Mouse (Mus musculus) liver, embryonic 13.5 days (tissue): Measurements from ENCODE around the gene P4ha2. TPM values are rescaled to one million over a fixed set of nuclear protein-coding genes. Genes with fewer than 3 reads are reported as not detected.
A peak's percentile ranks its signal among the peaks of the same experiment; 100 is the strongest.

Source experiments
- ATAC-seq: fragments of 200-750 bp; cut with Nextera tagmentation; 2 replicates; pipeline ENCODE4 v1.8.0; 2017; ENCODE audit warnings: low read depth, mild to moderate bottlenecking, moderate number of reproducible peaks, moderate library complexity
- DNase-seq: peaks from one replicate; pipeline ENCODE4 v3.0.0; 2022
- H3K27ac ChIP-seq: fragments of 300-500 bp; sonication (generic); 2 replicates; pipeline ENCODE4 v1.5.1; 2015; ENCODE audit warnings: moderate library complexity, mild to moderate bottlenecking, inconsistent platforms
- H3K27me3 ChIP-seq: fragments of 300-500 bp; sonication (generic); 2 replicates; pipeline ENCODE4 v1.6.1; 2015; ENCODE audit warnings: mild to moderate bottlenecking, inconsistent platforms
- H3K36me3 ChIP-seq: fragments of 300-500 bp; sonication (generic); 2 replicates; pipeline ENCODE4 v1.6.1; 2015; ENCODE audit warnings: mild to moderate bottlenecking, inconsistent platforms
- H3K4me1 ChIP-seq: fragments of 300-500 bp; sonication (generic); replicated peaks from 2 replicates; pipeline ENCODE4 v1.6.1; 2015; ENCODE audit warnings: inconsistent platforms
- H3K4me2 ChIP-seq: fragments of 300-500 bp; sonication (generic); 2 replicates; pipeline ENCODE4 v1.6.1; 2015; ENCODE audit warnings: inconsistent platforms, mild to moderate bottlenecking, moderate library complexity
- H3K4me3 ChIP-seq: fragments of 300-500 bp; sonication (generic); replicated peaks from 2 replicates; pipeline ENCODE4 v1.5.1; 2015; ENCODE audit warnings: mild to moderate bottlenecking, inconsistent platforms
- H3K9ac ChIP-seq: fragments of 300-500 bp; sonication (generic); 2 replicates; pipeline ENCODE4 v1.6.1; 2015; ENCODE audit warnings: mild to moderate bottlenecking, inconsistent platforms
- H3K9me3 ChIP-seq: fragments of 300-500 bp; sonication (generic); replicated peaks from 2 replicates; pipeline ENCODE4 v1.6.1; 2016; ENCODE audit warnings: inconsistent platforms
- WGBS: fragments of 180-500 bp; shearing (Covaris S2); methylation state at CpG from one replicate; pipeline ENCODE4 v1.1.7; 2015; ENCODE audit not compliant: insufficient replicate concordance; 5-methylcytosine and 5-hydroxymethylcytosine counted together
- polyA plus RNA-seq: library from polyadenylated mRNA; unstranded; fragments of >200 nt; fragmentation: Nextera tagmentation; extraction: Ambion mirVana; gene quantifications from 2 replicates; pipeline ENCODE4 v1.2.1, GENCODE M21; 2015

P4ha2 gene
- polyA plus RNA-seq, result 4.1 and 4.4 TPM in 2 replicates

DNA sequence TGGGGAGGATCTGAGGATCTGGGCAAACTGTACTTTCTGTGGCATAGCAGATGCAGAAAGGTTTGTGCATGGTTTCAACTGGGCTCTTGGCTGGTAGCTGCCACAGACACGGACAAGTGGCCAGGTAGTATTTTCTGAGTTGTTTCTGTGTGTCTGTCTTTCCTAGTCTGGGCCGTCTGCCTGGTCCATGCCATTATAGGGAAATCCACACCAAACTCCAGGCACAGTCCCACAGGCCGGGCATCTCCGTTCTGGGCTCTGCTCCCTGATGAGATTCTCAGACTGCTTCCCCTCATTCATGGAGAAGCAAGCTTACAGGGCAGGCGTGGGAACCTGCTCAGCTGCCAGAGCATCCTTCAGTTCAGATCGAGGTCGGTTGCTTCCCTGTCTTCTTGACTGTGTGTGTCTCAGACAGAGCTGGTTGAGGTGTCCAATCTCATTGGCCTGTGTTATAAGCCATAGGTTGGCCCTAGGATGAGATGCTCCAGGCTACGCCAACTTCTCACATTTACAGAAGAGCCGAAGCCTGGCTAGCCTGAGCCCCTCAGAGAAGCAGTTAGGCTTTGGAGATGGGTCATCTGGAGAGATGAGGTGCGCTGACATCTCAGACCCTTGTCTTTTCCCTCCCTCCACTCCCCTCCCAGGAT is at the start of gene P4ha2:
TSS of gene P4ha2 (plus strand) at position 51 of the 647 bp plus-strand sequence.
- H3K9ac ChIP-seq, result peak within 1 kb of the TSS; percentile 51
- peak within 1 kb of the TSS; percentile 78 for H3K4me2 ChIP-seq
- ATAC-seq (no peak), DNase-seq (no peak)
- H3K9me3 ChIP-seq, result no peaks in the 10 kb centered on the region
- 47% methylated on average over 10 of the region's 10 CpGs for WGBS
- H3K27me3 ChIP-seq, result peaks cover 48% of the 10 kb centered on the region
- peaks cover 19% of the 10 kb centered on the region for H3K4me1 ChIP-seq
- H3K27ac ChIP-seq, result no peak within 1 kb of the TSS
- no peaks in the 10 kb centered on the region for H3K36me3 ChIP-seq
- H3K4me3 ChIP-seq, result peak within 1 kb of the TSS; percentile 62

DNA sequence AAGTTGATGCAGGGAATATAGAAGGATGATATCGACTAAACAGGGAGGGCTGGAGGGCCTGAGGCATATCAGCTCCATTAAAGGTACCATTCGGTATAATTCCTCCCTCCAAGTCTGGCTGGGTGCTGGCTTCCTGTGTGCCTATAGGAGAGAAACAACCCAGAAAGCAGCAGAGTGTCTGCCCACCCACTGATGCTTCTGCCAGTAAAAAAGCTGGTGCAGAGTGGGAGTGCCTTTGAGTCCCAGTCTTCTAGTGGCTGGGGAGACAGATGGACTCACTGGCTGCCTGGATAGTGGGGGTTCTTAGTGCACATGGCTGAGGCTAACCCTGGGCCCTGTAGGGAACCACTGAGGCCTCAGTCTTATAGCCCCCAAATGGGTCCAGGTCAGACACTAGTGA is 49.7 kb upstream of the P4ha2 start:
- no peak overlapping the region for H3K4me3 ChIP-seq
- DNase-seq, result no peak
- no peaks in the 10 kb centered on the region for H3K36me3 ChIP-seq
- no peak for ATAC-seq
- H3K27ac ChIP-seq, result no peak overlapping the region
- H3K4me1 ChIP-seq, result peaks cover 15% of the 10 kb centered on the region
- H3K9me3 ChIP-seq, result no peaks in the 10 kb centered on the region
- H3K9ac ChIP-seq, result no peak overlapping the region
- peaks cover 1% of the 10 kb centered on the region; the same call in 1 of the 2 replicates for H3K27me3 ChIP-seq
- 62% methylated on average over 2 of the region's 2 CpGs for WGBS
- H3K4me2 ChIP-seq, result no peak overlapping the region

DNA sequence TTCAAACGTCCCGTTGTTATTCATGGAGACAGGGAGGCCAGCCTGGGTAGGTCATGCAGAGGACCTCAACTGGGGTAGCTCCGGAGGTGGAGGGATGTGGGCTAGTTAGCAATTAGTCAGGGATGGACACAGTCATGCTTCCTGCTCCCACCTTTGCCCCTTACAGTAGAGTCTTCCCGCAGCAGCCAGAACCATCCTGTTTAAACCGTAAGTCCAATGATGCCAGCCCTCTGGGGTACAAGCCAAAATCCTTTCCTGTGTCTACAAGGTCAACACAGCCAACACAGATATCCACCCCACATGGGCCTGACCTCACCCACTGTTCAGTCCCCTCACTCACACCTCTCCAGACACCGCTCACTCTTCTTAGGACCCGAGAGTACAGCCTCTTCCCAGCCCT is 48.7 kb upstream of the P4ha2 start:
- Histone ChIP-seq H3K36me3 (no peaks in the 10 kb centered on the region), H3K27ac (no peak overlapping the region), H3K9me3 (no peaks in the 10 kb centered on the region), H3K4me1 (peaks cover 17% of the 10 kb centered on the region), H3K9ac (no peak overlapping the region), H3K4me3 (no peak overlapping the region), H3K4me2 (no peak overlapping the region), H3K27me3 (no peaks in the 10 kb centered on the region)
- ATAC-seq, result no peak
- WGBS, result 75% methylated on average over 7 of the region's 7 CpGs
- DNase-seq, result no peak

DNA sequence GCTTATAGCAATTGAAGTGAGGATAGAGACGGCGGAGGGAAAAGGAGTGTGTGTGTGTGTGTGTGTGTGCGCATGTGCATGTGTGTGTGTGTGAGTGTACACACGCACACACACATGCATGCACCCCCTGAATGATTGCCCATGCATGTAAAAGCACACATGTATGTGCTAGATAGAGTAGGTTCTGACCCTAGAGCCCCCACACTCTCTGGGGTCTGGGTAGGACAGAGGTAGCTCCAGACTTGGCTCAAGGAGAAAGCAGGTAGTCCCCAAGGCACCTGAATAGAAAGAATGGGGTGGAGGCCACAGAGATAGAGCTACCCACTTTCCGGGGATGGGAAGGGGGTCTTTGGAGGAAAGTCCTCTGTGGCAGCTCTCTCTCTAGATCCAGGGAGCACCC is 47.8 kb upstream of the P4ha2 start:
- no peaks in the 10 kb centered on the region for H3K27me3 ChIP-seq
- no peaks in the 10 kb centered on the region for H3K36me3 ChIP-seq
- DNase-seq (no peak), ATAC-seq (no peak)
- peaks cover 22% of the 10 kb centered on the region for H3K4me1 ChIP-seq
- 84% methylated on average over 5 of the region's 5 CpGs for WGBS
- H3K9ac ChIP-seq, result no peak overlapping the region
- H3K27ac ChIP-seq, result no peak overlapping the region
- no peak overlapping the region for H3K4me3 ChIP-seq
- H3K4me2 ChIP-seq, result no peak overlapping the region
- H3K9me3 ChIP-seq, result no peaks in the 10 kb centered on the region

DNA sequence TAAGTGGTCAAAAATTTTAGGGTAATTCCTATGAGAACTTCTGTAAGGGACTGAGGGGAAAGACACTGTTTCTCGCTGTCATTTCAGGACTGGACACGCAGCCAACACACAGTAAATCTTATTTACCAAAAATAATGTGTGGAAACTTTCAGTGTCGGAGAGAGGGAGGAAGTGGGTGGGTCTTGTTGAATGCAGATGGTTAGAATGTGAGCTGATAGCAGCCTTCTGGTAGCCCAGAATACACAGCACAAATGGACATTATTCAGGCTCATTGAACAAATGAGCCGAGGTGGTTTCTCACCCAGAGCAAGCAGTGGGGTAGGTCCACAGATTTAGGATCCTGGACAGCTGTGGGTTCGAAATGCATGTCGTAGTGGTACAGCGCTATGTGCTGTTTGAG is 46.8 kb upstream of the P4ha2 start:
- DNase-seq, result no peak
- Histone ChIP-seq H3K27ac (no peak overlapping the region), H3K9me3 (no peaks in the 10 kb centered on the region), H3K4me1 (peaks cover 22% of the 10 kb centered on the region), H3K9ac (no peak overlapping the region), H3K4me3 (no peak overlapping the region), H3K27me3 (no peaks in the 10 kb centered on the region), H3K4me2 (no peak overlapping the region), H3K36me3 (no peaks in the 10 kb centered on the region)
- ATAC-seq, result no peak
- WGBS, result 47% methylated on average over 7 of the region's 7 CpGs

GRCm38 (mm10) chr11:54054257-54054656 is 45.6 kb upstream of the P4ha2 start:
- H3K4me2 ChIP-seq, result no peak overlapping the region
- no peak for ATAC-seq
- H3K4me1 ChIP-seq, result peaks cover 22% of the 10 kb centered on the region
- no peak overlapping the region for H3K27ac ChIP-seq
- no peaks in the 10 kb centered on the region for H3K27me3 ChIP-seq
- H3K36me3 ChIP-seq, result no peaks in the 10 kb centered on the region
- no peak overlapping the region for H3K4me3 ChIP-seq
- DNase-seq, result peak; percentile 45
- H3K9me3 ChIP-seq, result no peaks in the 10 kb centered on the region
- 17% methylated on average over 6 of the region's 6 CpGs for WGBS
- H3K9ac ChIP-seq, result no peak overlapping the region

DNA sequence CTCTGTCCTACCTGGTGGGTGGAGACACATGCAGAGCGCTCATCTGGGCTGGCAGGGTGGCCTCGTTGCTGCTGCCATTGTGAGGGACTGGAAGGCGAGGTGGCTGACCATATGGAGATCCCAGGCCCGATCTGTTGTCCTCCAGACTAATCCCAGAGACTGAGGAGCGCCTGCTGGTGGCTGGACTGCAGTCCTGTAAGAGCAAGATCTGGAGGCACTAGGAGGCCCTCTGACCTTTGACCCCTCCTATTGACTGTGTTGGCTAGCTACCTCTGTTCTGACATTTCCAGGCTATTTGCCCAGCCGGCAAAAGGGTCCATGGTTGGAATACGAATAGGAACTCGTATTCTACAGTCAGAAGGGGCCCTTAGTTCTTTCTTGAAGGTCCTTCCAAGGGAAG is 43.8 kb upstream of the P4ha2 start:
- DNase-seq (no peak), ATAC-seq (no peak)
- WGBS, result 52% methylated on average over 8 of the region's 8 CpGs

GRCm38 (mm10) chr11:54057428-54057827 is 42.5 kb upstream of the P4ha2 start:
- Histone ChIP-seq H3K4me1 (peaks cover 22% of the 10 kb centered on the region), H3K4me3 (no peak overlapping the region), H3K4me2 (no peak overlapping the region), H3K36me3 (no peaks in the 10 kb centered on the region), H3K9ac (no peak overlapping the region), H3K27me3 (peaks cover 4% of the 10 kb centered on the region; the same call in 1 of the 2 replicates), H3K27ac (no peak overlapping the region), H3K9me3 (no peaks in the 10 kb centered on the region)
- ATAC-seq (no peak), DNase-seq (no peak)
- WGBS, result 40% methylated on average over 2 of the region's 2 CpGs

More for the DNA sequence above, 43.8 kb upstream of the P4ha2 start:
- Histone ChIP-seq H3K27ac (no peak overlapping the region), H3K27me3 (no peaks in the 10 kb centered on the region; the same call in 1 of the 2 replicates), H3K4me2 (no peak overlapping the region), H3K9me3 (no peaks in the 10 kb centered on the region), H3K9ac (no peak overlapping the region), H3K4me1 (peaks cover 22% of the 10 kb centered on the region), H3K36me3 (no peaks in the 10 kb centered on the region), H3K4me3 (no peak overlapping the region)

- no peak for ATAC-seq
- no peak overlapping the region for H3K9ac ChIP-seq
- H3K27ac ChIP-seq, result no peak overlapping the region
- no peak for DNase-seq
- no peak overlapping the region for H3K4me2 ChIP-seq
- 61% methylated on average over 10 of the region's 10 CpGs for WGBS
- no peaks in the 10 kb centered on the region for H3K9me3 ChIP-seq
- peaks cover 4% of the 10 kb centered on the region; the same call in 1 of the 2 replicates for H3K27me3 ChIP-seq
- H3K4me1 ChIP-seq, result peaks cover 17% of the 10 kb centered on the region
- no peak overlapping the region for H3K4me3 ChIP-seq
- H3K36me3 ChIP-seq, result no peaks in the 10 kb centered on the region
Observed at GRCm38 (mm10) chr11:54058056-54058617, 41.8 kb upstream of the P4ha2 start.

- no peak overlapping the region for H3K9ac ChIP-seq
- H3K36me3 ChIP-seq, result no peaks in the 10 kb centered on the region
- ATAC-seq (no peak), DNase-seq (no peak)
- H3K27ac ChIP-seq, result no peak overlapping the region
- no peaks in the 10 kb centered on the region for H3K9me3 ChIP-seq
- H3K4me2 ChIP-seq, result no peak overlapping the region
- WGBS, result 54% methylated on average over 6 of the region's 6 CpGs
- no peak overlapping the region for H3K4me3 ChIP-seq
- H3K4me1 ChIP-seq, result peaks cover 12% of the 10 kb centered on the region
- peaks cover 4% of the 10 kb centered on the region; the same call in 1 of the 2 replicates for H3K27me3 ChIP-seq
Observed at GRCm38 (mm10) chr11:54058643-54059042, 41.3 kb upstream of the P4ha2 start.

GRCm38 (mm10) chr11:54059526-54059925 is 40.4 kb upstream of the P4ha2 start:
- DNase-seq (no peak), ATAC-seq (no peak)
- Histone ChIP-seq H3K27me3 (peaks cover 4% of the 10 kb centered on the region; the same call in 1 of the 2 replicates), H3K9me3 (no peaks in the 10 kb centered on the region), H3K36me3 (no peaks in the 10 kb centered on the region), H3K9ac (no peak overlapping the region), H3K4me1 (peaks cover 10% of the 10 kb centered on the region; the same call in 1 of the 2 replicates), H3K27ac (no peak overlapping the region), H3K4me2 (no peak overlapping the region), H3K4me3 (no peak overlapping the region)
- WGBS, result 64% methylated on average over 1 of the region's 1 CpGs

- Histone ChIP-seq H3K9me3 (no peaks in the 10 kb centered on the region), H3K4me1 (peaks cover 12% of the 10 kb centered on the region; the same call in 1 of the 2 replicates), H3K4me3 (no peak overlapping the region), H3K27ac (no peak overlapping the region), H3K4me2 (no peak overlapping the region), H3K36me3 (no peaks in the 10 kb centered on the region), H3K27me3 (peaks cover 5% of the 10 kb centered on the region), H3K9ac (no peak overlapping the region)
- DNase-seq (no peak), ATAC-seq (no peak)
- 55% methylated on average over 9 of the region's 9 CpGs for WGBS
Observed at GRCm38 (mm10) chr11:54060316-54060715, 39.6 kb upstream of the P4ha2 start.
